Mouse (Mus musculus): ENCODE data around the gene Acyp1.

Gene Acyp1

DNA sequence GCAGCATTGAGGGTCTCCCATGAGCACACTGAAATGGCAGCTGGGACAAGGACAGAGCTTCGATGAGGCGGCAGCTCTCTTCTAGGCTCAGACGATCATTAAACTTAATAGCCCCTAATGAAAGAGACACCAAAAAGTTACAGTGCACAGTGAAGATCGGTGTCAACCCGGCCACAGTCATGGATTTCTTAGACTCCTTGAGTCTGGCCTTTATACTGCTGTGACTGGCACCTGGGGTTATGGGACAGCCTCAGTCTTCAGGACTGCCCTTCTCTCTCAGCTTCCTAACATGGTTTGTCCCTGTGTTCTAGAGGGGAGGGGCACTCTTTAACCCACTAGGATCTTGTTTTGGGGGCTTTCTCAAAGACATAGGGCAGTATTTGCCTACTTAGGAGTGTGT lies 50.7 kb downstream of the Acyp1 start:
- in situ Hi-C loops (cut with MboI, MseI), result no loop called here

DNA sequence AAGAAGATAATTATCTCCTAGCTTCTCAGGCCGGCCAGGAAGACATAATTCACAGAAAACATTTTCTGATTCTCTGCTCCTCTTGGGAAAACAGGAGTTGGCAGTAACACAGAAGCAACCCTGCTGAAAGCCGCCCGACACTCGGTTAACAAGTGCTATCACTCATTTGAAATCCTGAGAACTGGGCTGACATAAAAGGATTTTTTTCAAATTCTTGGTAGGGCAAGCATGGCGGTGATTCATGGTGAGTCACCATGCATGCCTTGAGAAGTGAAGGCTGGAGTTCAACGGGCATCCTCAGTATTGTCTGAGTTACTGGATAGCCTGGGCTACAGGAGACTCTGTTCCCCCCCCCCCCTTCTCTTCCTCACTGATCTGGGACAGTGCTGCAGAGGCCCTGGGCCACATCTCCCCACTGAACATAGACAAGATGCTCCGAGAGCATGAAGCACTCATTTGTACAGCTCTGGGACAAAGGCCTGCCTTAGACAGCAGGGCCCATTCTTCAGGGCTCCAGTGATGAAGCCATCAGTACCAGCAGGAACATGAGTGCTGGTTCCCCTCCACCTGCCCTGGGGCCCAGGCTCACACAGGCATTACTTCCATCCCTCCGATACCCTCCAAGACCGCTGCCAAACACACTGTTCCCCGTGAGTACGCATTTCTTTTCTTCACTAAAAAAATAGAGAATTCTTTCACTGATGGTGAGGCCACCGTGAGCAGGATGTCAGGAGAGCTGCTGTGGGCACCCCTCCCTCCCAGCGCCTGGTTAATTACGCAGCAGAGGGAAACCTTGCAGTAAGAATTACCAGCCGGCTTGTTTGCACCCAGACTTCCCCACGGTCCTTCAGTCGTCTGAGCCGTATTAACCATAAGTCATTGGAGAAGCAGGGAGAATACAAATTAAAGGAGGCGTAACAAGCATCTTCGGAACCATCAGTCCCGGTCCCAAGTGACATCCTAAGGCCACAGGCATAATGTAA lies 54.6 kb downstream of the Acyp1 start:
- in situ Hi-C loops (cut with MboI, MseI), result no loop called here

DNA sequence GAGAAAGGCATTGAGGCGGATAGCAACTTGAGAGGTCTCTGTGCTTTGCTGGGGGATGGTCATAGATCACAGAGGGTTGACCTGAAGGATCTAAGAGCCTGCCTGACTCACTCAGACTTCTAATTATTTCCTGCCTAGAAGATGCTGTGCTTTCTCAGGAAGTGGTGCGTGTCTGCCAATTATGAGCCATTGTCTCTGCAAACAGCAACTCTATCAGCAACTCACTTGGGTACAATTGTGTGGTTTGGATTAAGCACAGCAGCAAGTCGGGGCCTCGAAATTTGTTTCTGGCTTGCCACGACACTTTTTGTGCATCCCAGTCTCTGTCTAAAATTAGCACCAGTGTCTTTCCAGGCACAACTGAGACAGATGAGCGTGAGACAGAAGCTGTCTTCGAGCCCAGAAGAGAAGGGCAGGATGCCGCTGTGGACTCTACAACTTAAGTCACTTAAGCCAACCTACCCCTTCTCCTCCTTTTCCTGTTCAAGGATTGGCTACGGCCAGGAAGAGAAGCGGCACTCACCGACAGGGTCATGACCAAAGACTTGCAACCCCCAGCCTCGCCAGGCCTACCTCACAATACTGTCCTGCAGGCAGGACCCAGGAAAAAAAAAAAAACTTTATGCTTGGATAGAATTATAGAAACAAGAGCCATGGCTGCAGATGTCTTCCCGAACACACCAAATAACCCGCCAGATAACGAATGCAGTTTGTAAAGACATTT lies 60.2 kb downstream of the Acyp1 start:
- in situ Hi-C loops (cut with MboI, MseI), result loop anchor here in 1 of 2 experiments (10.0 kb wide), 1 partner anchor 453 kb away; the partner anchor contains the start of genes Isca2 and Npc2

DNA sequence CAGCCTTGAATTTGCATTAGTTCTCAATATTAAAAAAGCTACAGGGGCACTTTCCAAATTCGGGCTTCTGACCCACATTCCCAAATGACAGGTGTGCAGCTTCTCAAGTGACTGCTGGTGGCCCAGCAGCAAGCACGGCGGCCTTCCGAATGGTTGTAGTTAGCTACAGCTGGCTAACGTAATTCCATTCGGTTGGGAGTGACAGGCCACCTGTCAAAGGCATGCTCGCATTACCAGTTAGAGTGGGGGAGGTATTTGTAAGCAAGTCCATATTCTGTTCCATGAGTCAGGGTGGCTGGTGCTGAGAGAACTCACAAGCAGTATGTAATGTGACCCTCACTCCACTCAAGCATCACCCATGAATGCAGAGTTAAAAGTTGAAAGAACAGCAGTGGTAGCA lies 61.0 kb downstream of the Acyp1 start:
- in situ Hi-C loops (cut with MboI, MseI), result loop anchor here in 1 of 2 experiments (10.0 kb wide), 1 partner anchor 452 kb away; the partner anchor contains the start of genes Isca2 and Npc2
